Mouse (Mus musculus) bone marrow, adult 2 months (tissue): ENCODE results near the gene Rap2a.

Experiments
- CTCF ChIP-seq: fragments of 200-500 bp; IDR thresholded peaks from 2 replicates; pipeline ENCODE4 v1.5.1; 2011; ENCODE audit warnings: low read length, control low read depth; ENCODE audit not compliant: control insufficient read depth, insufficient read depth
- POLR2A ChIP-seq: fragments of 200-500 bp; IDR thresholded peaks from 2 replicates; pipeline ENCODE4 v1.6.1; 2011; ENCODE audit warnings: low read depth, mild to moderate bottlenecking, control low read depth, low read length, borderline replicate concordance; ENCODE audit not compliant: control insufficient read depth

DNA sequence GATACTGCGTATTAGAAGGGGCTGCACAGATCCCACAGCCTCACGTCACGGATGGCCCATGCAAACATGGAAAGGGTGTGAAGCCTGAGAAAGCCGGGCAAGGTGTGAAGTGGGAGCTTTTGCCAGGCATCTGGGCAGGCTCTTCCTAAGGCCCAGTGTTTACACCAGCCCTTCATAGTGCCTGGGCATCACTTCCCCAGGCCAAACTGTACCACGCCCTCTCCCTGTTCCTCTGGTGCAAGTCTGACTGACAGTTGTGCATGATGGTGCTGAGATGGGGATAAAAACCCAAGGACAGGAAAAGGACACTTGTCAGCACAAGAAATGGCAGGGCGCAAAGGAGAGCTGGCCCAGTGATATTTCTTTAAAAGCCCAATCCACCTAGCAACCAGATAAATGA, 27.7 kb downstream of the Rap2a start:
- TF ChIP-seq CTCF (no peak), POLR2A (no peak)
